Mouse (Mus musculus) lung, adult 2 months (tissue): Measurements from ENCODE around the gene Bax.

Experiments used
- CTCF ChIP-seq: fragments of 200-500 bp; IDR thresholded peaks from 2 replicates; pipeline ENCODE4 v1.5.1; 2011; ENCODE audit warnings: mild to moderate bottlenecking, low read length, control low read depth; ENCODE audit not compliant: insufficient read depth
- POLR2A ChIP-seq: fragments of 200-500 bp; IDR thresholded peaks from 2 replicates; pipeline ENCODE4 v1.6.1; 2011; ENCODE audit warnings: low read depth, mild to moderate bottlenecking, control low read depth, low read length, borderline replicate concordance; ENCODE audit errors: extremely low read depth

DNA sequence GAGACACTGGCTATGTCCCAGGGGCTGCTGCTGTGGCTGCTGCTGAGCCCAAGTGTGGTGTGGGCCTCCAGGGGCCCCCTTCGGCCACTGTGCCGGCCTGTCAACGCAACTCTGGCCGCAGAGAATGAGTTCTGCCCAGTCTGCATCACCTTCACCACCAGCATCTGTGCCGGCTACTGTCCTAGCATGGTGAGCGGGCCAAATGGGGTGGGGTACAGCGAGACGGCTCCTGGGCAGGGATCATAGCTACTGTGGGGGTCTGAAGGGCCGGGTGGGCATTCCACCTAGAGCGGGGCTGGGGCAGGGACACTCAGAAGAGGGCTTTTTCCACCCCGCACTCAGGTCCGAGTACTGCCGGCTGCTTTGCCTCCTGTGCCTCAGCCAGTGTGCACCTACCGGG lies 45.5 kb downstream of the Bax start:
- TF ChIP-seq CTCF (no peak), POLR2A (no peak)
